Mouse (Mus musculus) stomach, postnatal 0 days (tissue): ENCODE results near the gene Fndc10. TPM values are rescaled to one million over a fixed set of nuclear protein-coding genes. Genes with fewer than 3 reads are reported as not detected.

Experiments used
- ATAC-seq: fragments of 200-750 bp; cut with Nextera tagmentation; 2 replicates; pipeline ENCODE4 v1.8.0; 2017; ENCODE audit not compliant: low FRiP score, low TSS enrichment
- DNase-seq: peaks from one replicate; pipeline ENCODE4 v3.0.0-alpha.2; 2016; ENCODE audit warnings: low spot score
- H3K27ac ChIP-seq: fragments of 300-500 bp; sonication (generic); replicated peaks from 2 replicates; pipeline ENCODE4 v1.5.1; 2014; ENCODE audit warnings: mild to moderate bottlenecking, control low read depth
- H3K27me3 ChIP-seq: fragments of 300-500 bp; sonication (generic); 2 replicates; pipeline ENCODE4 v1.6.1; 2014; ENCODE audit warnings: low read length; ENCODE audit not compliant: control insufficient read depth, insufficient read depth
- H3K36me3 ChIP-seq: fragments of 300-500 bp; sonication (generic); 2 replicates; pipeline ENCODE4 v1.6.1; 2014; ENCODE audit warnings: low read length, mixed read lengths; ENCODE audit not compliant: control insufficient read depth, insufficient read depth
- H3K4me1 ChIP-seq: fragments of 300-500 bp; sonication (generic); replicated peaks from 2 replicates; pipeline ENCODE4 v1.6.1; 2014; ENCODE audit warnings: antibody characterized with exemption; ENCODE audit not compliant: control insufficient read depth, insufficient read depth
- H3K4me2 ChIP-seq: fragments of 300-500 bp; sonication (generic); replicated peaks from 2 replicates; pipeline ENCODE4 v1.6.1; 2014; ENCODE audit warnings: low read depth, mild to moderate bottlenecking, control low read depth, moderate library complexity
- H3K4me3 ChIP-seq: fragments of 300-500 bp; sonication (generic); 2 replicates; pipeline ENCODE4 v1.5.1; 2014; ENCODE audit warnings: low read depth, low read length, control low read depth
- H3K9ac ChIP-seq: fragments of 300-500 bp; sonication (generic); 2 replicates; pipeline ENCODE4 v1.6.1; 2014; ENCODE audit warnings: mild to moderate bottlenecking, low read length, control low read depth, mixed read lengths
- H3K9me3 ChIP-seq: fragments of 300-500 bp; sonication (generic); 2 replicates; pipeline ENCODE4 v1.6.1; 2016; ENCODE audit warnings: low read length; ENCODE audit not compliant: control insufficient read depth
- CTCF ChIP-seq: IDR thresholded peaks from 2 replicates; pipeline ENCODE4 v1.5.1; 2016; ENCODE audit warnings: antibody characterized with exemption, low read depth, mild to moderate bottlenecking, moderate library complexity
- EP300 ChIP-seq: optimal IDR thresholded peaks from 2 replicates; pipeline ENCODE3; 2016; ENCODE audit warnings: antibody characterized with exemption
- WGBS: fragments of 180-500 bp; shearing (Covaris S2); extraction: QIAGEN DNeasy Blood & Tissue Kit; methylation state at CpG from one replicate; pipeline ENCODE4 v1.1.7; 2014; 5-methylcytosine and 5-hydroxymethylcytosine counted together
- polyA plus RNA-seq: library from polyadenylated mRNA; unstranded; fragments of >200 nt; fragmentation: Nextera tagmentation; extraction: Ambion mirVana; gene quantifications from 2 replicates; pipeline ENCODE4 v1.2.1, GENCODE M21; 2015

Fndc10 gene
- polyA plus RNA-seq, 1 experiment from 2014 or later: 9.6 TPM

GRCm38 (mm10) chr4:155742684-155743083 is 48.5 kb downstream of the Fndc10 start:
- Histone ChIP-seq H3K4me3 (no peak overlapping the region), H3K27me3 (no peaks in the 10 kb centered on the region), H3K4me1 (no peaks in the 10 kb centered on the region), H3K9ac (no peak overlapping the region), H3K4me2 (no peak overlapping the region), H3K27ac (no peak overlapping the region), H3K9me3 (no peaks in the 10 kb centered on the region), H3K36me3 (peaks cover 15% of the 10 kb centered on the region)
- no peak for TF ChIP-seq EP300
- WGBS: 88% methylated on average over 5 of the region's 5 CpGs
- DNase-seq (no peak), ATAC-seq (no peak)

- Histone ChIP-seq H3K4me1 (no peaks in the 10 kb centered on the region), H3K4me3 (no peak overlapping the region), H3K36me3 (peaks cover 21% of the 10 kb centered on the region), H3K27ac (no peak overlapping the region), H3K4me2 (no peak overlapping the region), H3K27me3 (no peaks in the 10 kb centered on the region), H3K9me3 (no peaks in the 10 kb centered on the region), H3K9ac (no peak overlapping the region)
- ATAC-seq (no peak), DNase-seq (no peak)
- TF ChIP-seq EP300 (no peak), CTCF (no peak)
- WGBS: 91% methylated on average over 8 of the region's 8 CpGs
These were observed 50.3 kb downstream of the Fndc10 start for GRCm38 (mm10) chr4:155744474-155744873.

- Histone ChIP-seq H3K4me3 (no peak overlapping the region), H3K9me3 (no peaks in the 10 kb centered on the region), H3K4me1 (no peaks in the 10 kb centered on the region), H3K36me3 (peaks cover 23% of the 10 kb centered on the region), H3K4me2 (no peak overlapping the region), H3K27me3 (no peaks in the 10 kb centered on the region), H3K9ac (no peak overlapping the region), H3K27ac (no peak overlapping the region)
- ATAC-seq: no peak
- no peak for DNase-seq
- TF ChIP-seq EP300 (no peak), CTCF (no peak)
- 88% methylated on average over 5 of the region's 5 CpGs for WGBS
These were observed 51.0 kb downstream of the Fndc10 start for GRCm38 (mm10) chr4:155745136-155745535.

Other genes starting within 250 kb of the Fndc10 start
- 0.21 TPM in 1 of 2 replicates, not detected in the other for gene Tmem52, start 225.2 kb upstream of the Fndc10 start, polyA plus RNA-seq
- 263 and 272 TPM in 2 replicates for gene Gnb1, start 203.0 kb upstream of the Fndc10 start, polyA plus RNA-seq
- 75.2 and 78.4 TPM in 2 replicates for gene Nadk, start 132.0 kb upstream of the Fndc10 start, polyA plus RNA-seq
- 3.2 and 3.8 TPM in 2 replicates for gene Slc35e2, start 92.9 kb upstream of the Fndc10 start, polyA plus RNA-seq
- gene Cdk11b, start 69.5 kb upstream of the Fndc10 start, polyA plus RNA-seq: 39.5 and 46.9 TPM in 2 replicates
- gene Gm10563, start 48.9 kb upstream of the Fndc10 start, polyA plus RNA-seq: not detected in 2 replicates
- gene Mmp23, start 41.0 kb upstream of the Fndc10 start, polyA plus RNA-seq: 87.9 and 89.3 TPM in 2 replicates
- 10.5 and 11.0 TPM in 2 replicates for gene Mib2, start 25.1 kb upstream of the Fndc10 start, polyA plus RNA-seq
- gene Ssu72, start 10.5 kb downstream of the Fndc10 start, polyA plus RNA-seq: 152 and 153 TPM in 2 replicates
- 0.39 and 0.45 TPM in 2 replicates for gene Tmem240, start 40.5 kb downstream of the Fndc10 start, polyA plus RNA-seq
- 48.8 and 55.1 TPM in 2 replicates for gene Atad3a, start 66.8 kb downstream of the Fndc10 start, polyA plus RNA-seq
- 30.0 and 32.3 TPM in 2 replicates for gene Vwa1, start 80.4 kb downstream of the Fndc10 start, polyA plus RNA-seq
- 0.13 and 0.27 TPM in 2 replicates for gene Tmem88b, start 91.5 kb downstream of the Fndc10 start, polyA plus RNA-seq
- 0.10 and 0.13 TPM in 2 replicates for gene Ankrd65, start 96.1 kb downstream of the Fndc10 start, polyA plus RNA-seq
- 230 and 240 TPM in 2 replicates for gene Mrpl20, start 108.5 kb downstream of the Fndc10 start, polyA plus RNA-seq
- 72.2 and 83.2 TPM in 2 replicates for gene Ccnl2, start 118.1 kb downstream of the Fndc10 start, polyA plus RNA-seq
- 129 and 133 TPM in 2 replicates for gene Aurkaip1, start 136.9 kb downstream of the Fndc10 start, polyA plus RNA-seq
- 79.4 and 88.4 TPM in 2 replicates for gene Mxra8, start 145.3 kb downstream of the Fndc10 start, polyA plus RNA-seq
- 8.1 and 10.4 TPM in 2 replicates for gene Dvl1, start 153.1 kb downstream of the Fndc10 start, polyA plus RNA-seq
- 0.11 and 0.28 TPM in 2 replicates for gene Tas1r3, start 169.0 kb downstream of the Fndc10 start, polyA plus RNA-seq
- gene Cptp, start 175.1 kb downstream of the Fndc10 start, polyA plus RNA-seq: 25.0 and 26.5 TPM in 2 replicates
- 30.7 and 32.6 TPM in 2 replicates for gene Ints11, start 175.2 kb downstream of the Fndc10 start, polyA plus RNA-seq
- gene Pusl1, start 197.4 kb downstream of the Fndc10 start, polyA plus RNA-seq: 35.7 and 36.5 TPM in 2 replicates
- gene Acap3, start 197.5 kb downstream of the Fndc10 start, polyA plus RNA-seq: 9.7 and 10.2 TPM in 2 replicates
- gene Ube2j2, start 249.5 kb downstream of the Fndc10 start, polyA plus RNA-seq: 72.8 and 75.5 TPM in 2 replicates